Mouse (Mus musculus) MEL (cell line): ENCODE measurements around the gene Atp6v0e. TPM values are rescaled to one million over a fixed set of nuclear protein-coding genes. Genes with fewer than 3 reads are reported as not detected.
A peak's percentile ranks its signal among the peaks of the same experiment; 100 is the strongest.

Experiments
- DNase-seq: peaks from one replicate; pipeline ENCODE4 v3.0.0; 2011; ENCODE audit warnings: low read depth, low spot score
- H3K27ac ChIP-seq: 2 replicates; pipeline ENCODE4 v1.5.1; 2012; ENCODE audit warnings: low read depth, mild to moderate bottlenecking, control low read depth, low read length, moderate library complexity; ENCODE audit not compliant: control insufficient read depth
- H3K27me3 ChIP-seq, 2 experiments: fragments of 150-350 bp in 1 of 2; sonication (generic) in 1 of 2; 2 replicates each; pipeline ENCODE4 v1.6.1; 2012; ENCODE audit warnings: low read length in 2 of 2, mild to moderate bottlenecking in 2 of 2, improper control_type of control experiment in 1 of 2, moderate library complexity in 1 of 2; ENCODE audit not compliant: insufficient read depth in 2 of 2, control insufficient read depth in 1 of 2
- H3K36me3 ChIP-seq, 2 experiments: 2 replicates each; pipeline ENCODE4 v1.6.1; 2012 to 2014; ENCODE audit warnings: low read length in 2 of 2, improper control_type of control experiment in 1 of 2, inconsistent platforms in 1 of 2, mild to moderate bottlenecking in 1 of 2; ENCODE audit not compliant: insufficient read depth in 2 of 2, control insufficient read depth in 1 of 2
- H3K4me1 ChIP-seq, 2 experiments: fragments of 150-350 bp in 1 of 2; sonication (generic) in 1 of 2; 2 replicates each; pipeline ENCODE4 v1.6.1; 2012; ENCODE audit warnings: low read length in 2 of 2, improper control_type of control experiment in 1 of 2, mild to moderate bottlenecking in 1 of 2; ENCODE audit not compliant: insufficient read depth in 2 of 2, control insufficient read depth in 1 of 2
- H3K4me3 ChIP-seq, 2 experiments: fragments of 150-350 bp in 1 of 2; sonication (generic) in 1 of 2; 2 replicates each; pipeline ENCODE4 v1.5.1; 2012; ENCODE audit warnings: low read depth in 2 of 2, low read length in 2 of 2, mild to moderate bottlenecking in 2 of 2, moderate library complexity in 2 of 2, control low read depth in 1 of 2, improper control_type of control experiment in 1 of 2; ENCODE audit not compliant: control insufficient read depth in 1 of 2, insufficient read depth in 1 of 2
- H3K79me2 ChIP-seq: 2 replicates; pipeline ENCODE4 v1.6.1; 2012; ENCODE audit warnings: mild to moderate bottlenecking, low read length, moderate library complexity; ENCODE audit not compliant: control insufficient read depth, poor library complexity, insufficient read depth
- H3K9ac ChIP-seq: 2 replicates; pipeline ENCODE4 v1.6.1; 2012; ENCODE audit warnings: low read depth, mild to moderate bottlenecking, control low read depth, low read length, moderate library complexity; ENCODE audit not compliant: control insufficient read depth, poor library complexity, severe bottlenecking
- H3K9me3 ChIP-seq: fragments of 150-350 bp; sonication (generic); replicated peaks from 2 replicates; pipeline ENCODE4 v1.6.1; 2012; ENCODE audit warnings: mild to moderate bottlenecking, low read length, improper control_type of control experiment, moderate library complexity; ENCODE audit not compliant: insufficient read depth
- BHLHE40 ChIP-seq: IDR thresholded peaks from 2 replicates; pipeline ENCODE4 v1.6.1; 2012; ENCODE audit warnings: low read depth, mild to moderate bottlenecking, inconsistent platforms, low read length, improper control_type of control experiment, borderline replicate concordance
- E2F4 ChIP-seq: IDR thresholded peaks from 2 replicates; pipeline ENCODE4 v1.6.1; 2011; ENCODE audit warnings: low read depth, low read length, improper control_type of control experiment, borderline replicate concordance
- EP300 ChIP-seq, 2 experiments: IDR thresholded peaks; 2 replicates each; pipeline ENCODE4 v1.6.1; 2011; ENCODE audit warnings: improper control_type of control experiment in 2 of 2, low read length in 2 of 2, low read depth in 1 of 2, mild to moderate bottlenecking in 1 of 2
- ETS1 ChIP-seq: IDR thresholded peaks from 2 replicates; pipeline ENCODE4 v1.6.1; 2012; ENCODE audit warnings: low read depth, mild to moderate bottlenecking, inconsistent platforms, low read length, improper control_type of control experiment, moderate library complexity
- GATA1 ChIP-seq: IDR thresholded peaks from 2 replicates; pipeline ENCODE4 v1.6.1; 2011; ENCODE audit warnings: low read depth, low read length, improper control_type of control experiment
- HCFC1 ChIP-seq: IDR thresholded peaks from 2 replicates; pipeline ENCODE4 v1.6.1; 2012; ENCODE audit warnings: low read depth, mild to moderate bottlenecking, inconsistent platforms, low read length, improper control_type of control experiment, moderate library complexity
- KAT2A ChIP-seq: conservative IDR thresholded peaks from 2 replicates; pipeline ENCODE4 v1.6.1; 2012; ENCODE audit warnings: low read depth, low read length, improper control_type of control experiment, inconsistent platforms
- MAFK ChIP-seq: IDR thresholded peaks from 2 replicates; pipeline ENCODE4 v1.6.1; 2011; ENCODE audit warnings: low read depth, mild to moderate bottlenecking, low read length, improper control_type of control experiment, borderline replicate concordance
- MAX ChIP-seq: IDR thresholded peaks from 2 replicates; pipeline ENCODE4 v1.6.1; 2011; ENCODE audit warnings: low read length, improper control_type of control experiment
- MAZ ChIP-seq: IDR thresholded peaks from 2 replicates; pipeline ENCODE4 v1.6.1; 2012; ENCODE audit warnings: low read depth, mild to moderate bottlenecking, inconsistent platforms, low read length, improper control_type of control experiment
- MXI1 ChIP-seq: IDR thresholded peaks from 2 replicates; pipeline ENCODE4 v1.6.1; 2011; ENCODE audit warnings: mild to moderate bottlenecking, low read depth, low read length, improper control_type of control experiment
- MYB ChIP-seq: IDR thresholded peaks from 2 replicates; pipeline ENCODE4 v1.6.1; 2011; ENCODE audit warnings: mild to moderate bottlenecking, low read depth, low read length, improper control_type of control experiment
- MYC ChIP-seq: IDR thresholded peaks from 2 replicates; pipeline ENCODE4 v1.6.1; 2011; ENCODE audit warnings: low read depth, mild to moderate bottlenecking, low read length, improper control_type of control experiment, moderate library complexity
- NRF1 ChIP-seq: IDR thresholded peaks from 2 replicates; pipeline ENCODE4 v1.6.1; 2014; ENCODE audit warnings: low read depth, mild to moderate bottlenecking, inconsistent platforms, low read length, improper control_type of control experiment, moderate library complexity; ENCODE audit not compliant: poor library complexity, insufficient read depth, severe bottlenecking
- POLR2AphosphoS2 ChIP-seq: IDR thresholded peaks from 2 replicates; pipeline ENCODE4 v1.6.1; 2011; ENCODE audit warnings: low read length, improper control_type of control experiment
- POLR2AphosphoS5 ChIP-seq: IDR thresholded peaks from 2 replicates; pipeline ENCODE4 v1.6.1; 2012; ENCODE audit warnings: low read depth, borderline replicate concordance, mild to moderate bottlenecking, inconsistent platforms, low read length, moderate library complexity, mixed read lengths
- RAD21 ChIP-seq: IDR thresholded peaks from 2 replicates; pipeline ENCODE4 v1.6.1; 2011; ENCODE audit warnings: mild to moderate bottlenecking, low read depth, low read length, improper control_type of control experiment
- RCOR1 ChIP-seq: IDR thresholded peaks from 2 replicates; pipeline ENCODE4 v1.6.1; 2012; ENCODE audit warnings: low read depth, mild to moderate bottlenecking, inconsistent platforms, low read length, improper control_type of control experiment
- SIN3A ChIP-seq: IDR thresholded peaks from 2 replicates; pipeline ENCODE4 v1.6.1; 2012; ENCODE audit warnings: low read length, improper control_type of control experiment, inconsistent platforms
- TAL1 ChIP-seq: IDR thresholded peaks from 2 replicates; pipeline ENCODE4 v1.6.1; 2012; ENCODE audit warnings: mild to moderate bottlenecking, inconsistent platforms, low read length, moderate library complexity, mixed read lengths
- TBP ChIP-seq: IDR thresholded peaks from 2 replicates; pipeline ENCODE4 v1.8.0; 2011; ENCODE audit warnings: low read depth, low read length, improper control_type of control experiment
- TCF12 ChIP-seq: IDR thresholded peaks from 2 replicates; pipeline ENCODE4 v1.6.1; 2014; ENCODE audit warnings: low read depth, mild to moderate bottlenecking, inconsistent platforms, low read length, improper control_type of control experiment, moderate library complexity
- UBTF ChIP-seq: IDR thresholded peaks from 2 replicates; pipeline ENCODE4 v1.6.1; 2012; ENCODE audit warnings: low read depth, mild to moderate bottlenecking, inconsistent platforms, low read length, improper control_type of control experiment, moderate library complexity, borderline replicate concordance; ENCODE audit not compliant: insufficient read depth
- USF1 ChIP-seq: IDR thresholded peaks from 2 replicates; pipeline ENCODE4 v1.6.1; 2014; ENCODE audit warnings: low read depth, mild to moderate bottlenecking, inconsistent platforms, low read length, improper control_type of control experiment, moderate library complexity
- USF2 ChIP-seq, 2 experiments: IDR thresholded peaks; 2 replicates each; pipeline ENCODE4 v1.6.1; 2011 to 2012; ENCODE audit warnings: improper control_type of control experiment in 2 of 2, low read length in 2 of 2, borderline replicate concordance in 1 of 2, inconsistent platforms in 1 of 2, low read depth in 1 of 2, mild to moderate bottlenecking in 1 of 2; ENCODE audit not compliant: insufficient read depth in 1 of 2
- ZC3H11A ChIP-seq: IDR thresholded peaks from 2 replicates; pipeline ENCODE4 v1.6.1; 2012; ENCODE audit warnings: low read depth, mild to moderate bottlenecking, inconsistent platforms, low read length, improper control_type of control experiment
- ZKSCAN1 ChIP-seq: IDR thresholded peaks from 2 replicates; pipeline ENCODE4 v1.6.1; 2012; ENCODE audit warnings: low read depth, mild to moderate bottlenecking, inconsistent platforms, low read length, improper control_type of control experiment, moderate library complexity
- polyA plus RNA-seq, 2 experiments: library from polyadenylated mRNA; stranded (reverse) in 1 of 2; unstranded in 1 of 2; fragments of >175 nt in 1 of 2; fragments of >200 nt in 1 of 2; gene quantifications; 2 replicates each; pipeline versions ENCODE4 v1.2.1 to v1.2.4; 2012; ENCODE audit warnings: low replicate concordance in 2 of 2, low read depth in 1 of 2; ENCODE audit not compliant: insufficient read length in 2 of 2, insufficient read depth in 1 of 2, missing spikeins in 1 of 2
- total RNA-seq: library from RNA; depleted of rRNA; stranded (reverse); fragments of 300-350 nt; gene quantifications from 2 replicates; pipeline ENCODE4 v1.2.3, GENCODE M21; 2012

Gene Atp6v0e
- total and polyA plus RNA-seq, 3 experiments: 173 to 200 TPM; not detected in 1

- peak; percentile 93 for TF ChIP-seq BHLHE40
- TF ChIP-seq TBP: peak; percentile 30; the same call in 1 of the 2 replicates
- TF ChIP-seq ZC3H11A: no peak
- no peak for TF ChIP-seq RAD21
- TF ChIP-seq POLR2AphosphoS5: 0 out of 2 replicates have a peak, but pooled peaks have one; percentile 18
- no peak for TF ChIP-seq GATA1
- TF ChIP-seq POLR2AphosphoS2: no peak
- no peak for TF ChIP-seq RCOR1
- TF ChIP-seq ZKSCAN1: no peak
- peak; percentile 85 for TF ChIP-seq MAX
- TF ChIP-seq EP300 (IDR thresholded peaks at IDR 0.05; ENCODE audit: low read depth in 1 of 2, low read length in 2 of 2): no peak
- TF ChIP-seq MAZ: no peak; the same call in 1 of the 2 replicates
These were observed 13.2 kb downstream of the Atp6v0e start (continued) for GRCm38 (mm10) chr17:26676252-26676615.

DNA sequence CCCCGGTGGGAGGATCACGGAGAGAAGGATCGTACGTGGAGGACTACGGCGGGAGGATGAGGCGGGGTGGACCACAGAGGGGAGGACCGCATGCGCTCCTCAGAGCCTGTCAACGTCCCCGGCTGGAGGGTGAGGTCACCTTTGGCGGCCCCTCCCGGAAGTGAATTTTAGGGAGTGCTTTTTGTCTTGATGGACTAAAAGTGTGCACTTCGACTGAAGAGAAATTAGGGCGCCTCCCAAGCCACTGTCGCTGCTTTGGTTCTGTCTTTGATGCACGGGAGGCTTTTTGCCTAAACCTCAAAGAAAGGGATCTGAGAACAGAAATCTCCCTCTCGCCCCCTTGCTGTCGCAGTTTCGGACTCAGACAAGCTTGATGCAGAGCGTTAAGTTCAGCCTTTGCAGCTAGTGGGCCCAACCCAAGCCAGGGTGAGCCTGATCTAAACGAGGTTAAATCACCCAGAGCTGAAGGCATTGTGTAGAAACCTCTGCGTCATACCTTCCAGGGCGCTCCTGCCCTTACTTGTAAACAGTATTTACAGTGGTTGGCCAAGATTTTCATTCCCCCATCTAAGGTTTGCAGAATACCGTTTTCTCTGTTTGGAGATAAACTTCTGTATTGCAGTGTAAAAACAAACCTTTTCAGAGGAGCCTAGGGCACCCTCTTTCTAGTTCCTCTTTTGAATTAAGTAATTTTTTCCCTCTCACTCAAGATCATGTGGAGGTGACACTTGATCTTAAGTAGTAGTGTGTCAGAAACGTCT, 13.8 kb downstream of the Atp6v0e start:
- H3K27ac ChIP-seq: peak overlapping the region; percentile 97
- TF ChIP-seq ZC3H11A (no peak), SIN3A (peak; percentile 89), USF1 (peak; percentile 68), USF2 (IDR thresholded peaks at IDR 0.05; ENCODE audit: borderline replicate concordance in 1 of 2, insufficient read depth in 1 of 2, low read depth in 1 of 2, low read length in 2 of 2) (no peak), MXI1 (peak; percentile 72), EP300 (IDR thresholded peaks at IDR 0.05; ENCODE audit: low read depth in 1 of 2, low read length in 2 of 2) (peak; percentile 84 to 87), TAL1 (peak; percentile 58), POLR2AphosphoS5 (0 out of 2 replicates have a peak, but pooled peaks have one; percentile 4), GATA1 (peak; percentile 67), ETS1 (peak; percentile 94), MYB (peak; percentile 85), NRF1 (peak; percentile 51; the same call in 1 of the 2 replicates), RCOR1 (peak; percentile 90), HCFC1 (peak; percentile 40; the same call in 1 of the 2 replicates), MAX (peak; percentile 82), RAD21 (no peak; the same call in 1 of the 2 replicates), BHLHE40 (peak; percentile 35; the same call in 1 of the 2 replicates), MAFK (no peak), MYC (peak; percentile 85), UBTF (no peak), MAZ (0 out of 2 replicates have a peak, but pooled peaks have one; percentile 66), E2F4 (peak; percentile 45), KAT2A (0 out of 2 replicates have a peak, but pooled peaks have one; percentile 16), TCF12 (peak; percentile 67)
- TF ChIP-seq, all 39 proteins: peak for 19
- DNase-seq: peak; percentile 90
- peak overlapping the region; percentile 98 to 100 for H3K4me3 ChIP-seq
- no peaks in the 10 kb centered on the region for H3K9me3 ChIP-seq
- H3K79me2 ChIP-seq: peaks cover 34% of the 10 kb centered on the region
- H3K9ac ChIP-seq: peak overlapping the region; percentile 95
- H3K36me3 ChIP-seq: peaks cover 0 to 20% of the 10 kb centered on the region in 2 experiments; a peak in 2 of 4 replicates
- H3K4me1 ChIP-seq: peaks cover 9 to 35% of the 10 kb centered on the region in 2 experiments; a peak in 3 of 4 replicates
- no peaks in the 10 kb centered on the region for H3K27me3 ChIP-seq
